Mouse (Mus musculus) thymus, adult 2 months (tissue): ENCODE data around the gene Mpzl3.

Experiments
- CTCF ChIP-seq: fragments of 200-500 bp; IDR thresholded peaks from 2 replicates; pipeline ENCODE4 v1.5.1; 2012; ENCODE audit warnings: mild to moderate bottlenecking, control low read depth, low read length, moderate library complexity, borderline replicate concordance; ENCODE audit not compliant: control insufficient read depth, poor library complexity, insufficient read depth; ENCODE audit errors: extremely low read depth
- POLR2A ChIP-seq: fragments of 200-500 bp; IDR thresholded peaks from 2 replicates; pipeline ENCODE4 v1.6.1; 2012; ENCODE audit warnings: mild to moderate bottlenecking, low read length, control low read depth, moderate library complexity; ENCODE audit not compliant: control insufficient read depth, poor library complexity, insufficient read depth; ENCODE audit errors: extremely low read depth

GRCm38 (mm10) chr9:45042056-45042720 is 12.8 kb upstream of the Mpzl3 start:
- TF ChIP-seq CTCF = no peak
- no peak for TF ChIP-seq POLR2A
